Mouse (Mus musculus) heart, postnatal 0 days (tissue): ENCODE measurements at regions not wholly inside any gene's neighbourhood (a gene's known extent, or its start where the extent isn't known, plus 50 kb on each side); places are given as distances from the start of the nearest gene placed in this dataset.

Experiments used
- ATAC-seq: fragments of 200-750 bp; cut with Nextera tagmentation; 2 replicates; pipeline ENCODE4 v1.8.0; 2017; ENCODE audit warnings: low read depth, moderate number of reproducible peaks, moderate library complexity; ENCODE audit not compliant: insufficient read depth
- DNase-seq: peaks from one replicate; pipeline ENCODE4 v3.0.0-alpha.2; 2016; ENCODE audit warnings: low spot score
- H3K27ac ChIP-seq: fragments of 300-500 bp; sonication (generic); 2 replicates; pipeline ENCODE4 v1.5.1; 2014; ENCODE audit warnings: low read depth, mild to moderate bottlenecking
- H3K27me3 ChIP-seq: fragments of 300-500 bp; sonication (generic); 2 replicates; pipeline ENCODE4 v1.6.1; 2014; ENCODE audit warnings: low read length, mixed read lengths; ENCODE audit not compliant: control insufficient read depth, insufficient read depth
- H3K36me3 ChIP-seq: fragments of 300-500 bp; sonication (generic); replicated peaks from 2 replicates; pipeline ENCODE4 v1.6.1; 2014; ENCODE audit warnings: low read length, mixed read lengths; ENCODE audit not compliant: control insufficient read depth, insufficient read depth
- H3K4me1 ChIP-seq: fragments of 300-500 bp; sonication (generic); 2 replicates; pipeline ENCODE4 v1.6.1; 2014; ENCODE audit warnings: antibody characterized with exemption; ENCODE audit not compliant: control insufficient read depth, insufficient read depth
- H3K4me2 ChIP-seq: fragments of 300-500 bp; sonication (generic); 2 replicates; pipeline ENCODE4 v1.6.1; 2014; ENCODE audit warnings: low read depth, mild to moderate bottlenecking, low read length, moderate library complexity
- H3K4me3 ChIP-seq: fragments of 300-500 bp; sonication (generic); 2 replicates; pipeline ENCODE4 v1.5.1; 2014; ENCODE audit warnings: low read depth, low read length
- H3K9ac ChIP-seq: fragments of 300-500 bp; sonication (generic); replicated peaks from 2 replicates; pipeline ENCODE4 v1.6.1; 2014; ENCODE audit warnings: low read depth, low read length, mixed read lengths
- H3K9me3 ChIP-seq: fragments of 300-500 bp; sonication (generic); replicated peaks from 2 replicates; pipeline ENCODE4 v1.6.1; 2016; ENCODE audit warnings: low read length; ENCODE audit not compliant: control insufficient read depth
- CTCF ChIP-seq: IDR thresholded peaks from 2 replicates; pipeline ENCODE4 v1.5.1; 2016; ENCODE audit warnings: antibody characterized with exemption, control low read depth, low read depth
- EP300 ChIP-seq: IDR thresholded peaks from 2 replicates; pipeline ENCODE4 v1.6.1; 2016; ENCODE audit warnings: antibody characterized with exemption, low read depth
- WGBS: fragments of 180-500 bp; shearing (Covaris S2); extraction: QIAGEN DNeasy Blood & Tissue Kit; methylation state at CpG from one replicate; pipeline ENCODE4 v1.1.7; 2014; 5-methylcytosine and 5-hydroxymethylcytosine counted together

- Histone ChIP-seq H3K27ac (peak overlapping the region; percentile 78), H3K4me1 (peaks cover 21% of the 10 kb centered on the region), H3K4me3 (no peak overlapping the region), H3K36me3 (no peaks in the 10 kb centered on the region), H3K9me3 (no peaks in the 10 kb centered on the region), H3K27me3 (no peaks in the 10 kb centered on the region), H3K9ac (no peak overlapping the region), H3K4me2 (no peak overlapping the region)
- TF ChIP-seq CTCF, result 0 out of 2 replicates have a peak, but pooled peaks have one; percentile 7
- peak; percentile 68; the same call in 1 of the 2 replicates for TF ChIP-seq EP300
- WGBS, result 23% methylated on average over 8 of the region's 8 CpGs
- DNase-seq (peak; percentile 63), ATAC-seq (peak; percentile 85)
Measured at GRCm38 (mm10) chr11:31542635-31543219, 129.0 kb downstream of the Bod1 start.

GRCm38 (mm10) chr11:31541425-31541824 lies 130.3 kb downstream of the Bod1 start:
- H3K4me3 ChIP-seq, result no peak overlapping the region
- DNase-seq, result no peak
- WGBS, result 88% methylated on average over 3 of the region's 3 CpGs
- ATAC-seq, result no peak
- H3K9me3 ChIP-seq, result no peaks in the 10 kb centered on the region
- H3K9ac ChIP-seq, result no peak overlapping the region
- no peak overlapping the region for H3K4me2 ChIP-seq
- no peaks in the 10 kb centered on the region for H3K36me3 ChIP-seq
- H3K27ac ChIP-seq, result peak overlapping the region; percentile 44; the same call in 1 of the 2 replicates
- H3K27me3 ChIP-seq, result no peaks in the 10 kb centered on the region
- no peak for TF ChIP-seq CTCF
- no peak for TF ChIP-seq EP300
- peaks cover 21% of the 10 kb centered on the region for H3K4me1 ChIP-seq

DNA sequence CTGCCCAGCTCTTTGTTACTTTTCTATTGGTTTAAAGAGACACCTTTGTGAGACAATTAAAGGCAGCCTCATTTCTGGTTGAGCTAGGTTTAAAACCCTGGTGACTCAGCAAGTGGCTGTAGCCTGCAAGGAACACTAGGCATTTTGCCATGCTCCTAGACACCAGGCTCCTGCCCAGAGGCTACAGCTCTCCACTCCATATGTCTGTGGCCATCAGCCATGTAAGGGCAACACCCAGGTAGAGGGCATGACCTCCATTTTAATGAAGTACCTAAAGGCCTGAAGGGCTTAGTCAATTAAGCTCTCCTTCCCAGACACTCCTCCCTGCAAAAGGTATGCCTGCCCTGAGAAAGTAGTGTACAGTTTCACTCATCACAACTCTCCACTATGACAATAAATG lies 130.9 kb downstream of the Bod1 start:
- Histone ChIP-seq H3K9me3 (no peaks in the 10 kb centered on the region), H3K36me3 (no peaks in the 10 kb centered on the region), H3K4me3 (no peak overlapping the region), H3K9ac (no peak overlapping the region), H3K4me1 (peaks cover 21% of the 10 kb centered on the region), H3K27ac (peak overlapping the region; percentile 44; the same call in 1 of the 2 replicates), H3K27me3 (no peaks in the 10 kb centered on the region), H3K4me2 (no peak overlapping the region)
- TF ChIP-seq EP300 (no peak), CTCF (no peak)
- ATAC-seq, result no peak
- peak; percentile 26 for DNase-seq

- ATAC-seq (no peak), DNase-seq (no peak)
- Histone ChIP-seq H3K4me1 (no peaks in the 10 kb centered on the region), H3K4me2 (no peak overlapping the region), H3K4me3 (no peak overlapping the region), H3K27ac (no peak overlapping the region), H3K9ac (no peak overlapping the region), H3K9me3 (no peaks in the 10 kb centered on the region), H3K27me3 (no peaks in the 10 kb centered on the region), H3K36me3 (no peaks in the 10 kb centered on the region)
- TF ChIP-seq EP300, result no peak
- no peak for TF ChIP-seq CTCF
- 82% methylated on average over 2 of the region's 2 CpGs for WGBS
Measured at GRCm38 (mm10) chr11:31531416-31531815, 140.3 kb downstream of the Bod1 start.

- Histone ChIP-seq H3K4me2 (no peak overlapping the region), H3K4me3 (no peak overlapping the region), H3K36me3 (no peaks in the 10 kb centered on the region), H3K27me3 (no peaks in the 10 kb centered on the region), H3K4me1 (no peaks in the 10 kb centered on the region), H3K9ac (no peak overlapping the region), H3K9me3 (no peaks in the 10 kb centered on the region), H3K27ac (no peak overlapping the region)
- ATAC-seq, result no peak
- TF ChIP-seq EP300 (no peak), CTCF (no peak)
- 86% methylated on average over 3 of the region's 3 CpGs for WGBS
- no peak for DNase-seq
Measured at GRCm38 (mm10) chr11:31530851-31531250, 140.8 kb downstream of the Bod1 start.

DNA sequence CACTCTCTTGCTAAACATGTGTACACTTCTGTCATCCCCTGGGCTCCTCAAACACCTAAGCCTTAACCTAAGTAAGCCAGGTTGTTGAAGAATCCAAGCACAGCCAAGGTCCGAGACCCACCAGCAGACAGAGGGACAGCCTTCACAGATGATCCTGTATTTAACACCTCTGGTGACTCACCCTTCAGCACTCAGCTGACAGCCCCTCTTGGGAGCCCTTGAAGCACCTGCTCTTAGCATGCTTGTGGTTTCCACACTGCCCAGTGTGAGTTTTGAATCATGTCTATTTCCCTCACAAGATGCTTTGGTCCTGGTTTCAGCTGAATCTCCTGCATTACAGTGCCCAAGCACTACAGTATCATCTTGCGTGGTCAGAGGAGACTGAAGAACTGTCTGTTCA lies 142.0 kb downstream of the Bod1 start:
- peak; percentile 68; the same call in 1 of the 2 replicates for ATAC-seq
- no peak for DNase-seq
- no peak overlapping the region for H3K27ac ChIP-seq
- no peak overlapping the region for H3K9ac ChIP-seq
- H3K27me3 ChIP-seq, result no peaks in the 10 kb centered on the region
- WGBS, result 41% methylated on average over 2 of the region's 2 CpGs
- no peak overlapping the region for H3K4me3 ChIP-seq
- TF ChIP-seq EP300, result no peak
- no peak for TF ChIP-seq CTCF
- no peaks in the 10 kb centered on the region for H3K9me3 ChIP-seq
- no peaks in the 10 kb centered on the region for H3K36me3 ChIP-seq
- H3K4me2 ChIP-seq, result no peak overlapping the region
- no peaks in the 10 kb centered on the region for H3K4me1 ChIP-seq
